34 mouse cellular contexts compared by ENCODE assay signal in the genomic region with DNA sequence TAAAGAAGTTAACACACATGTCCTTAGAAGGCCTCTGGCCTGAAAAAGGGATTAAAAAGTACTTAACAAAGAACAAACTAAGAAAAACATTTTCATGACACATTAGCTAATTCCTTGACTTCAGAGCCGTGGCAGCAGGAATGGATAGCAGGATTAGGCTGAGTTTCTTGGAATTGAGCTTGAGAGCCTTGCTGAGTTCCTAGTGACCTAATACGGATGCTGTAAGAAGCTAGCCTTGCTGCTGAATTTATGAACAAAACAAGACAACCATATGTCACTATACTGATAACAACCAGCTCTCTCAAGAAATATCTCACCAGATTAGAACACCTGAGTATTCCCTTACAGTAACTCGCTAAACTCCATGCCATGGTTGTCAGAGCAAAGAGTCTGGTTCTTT.
"Had no signal": no experiment of that assay in that cellular context is flagged by ENCODE, and none has a peak within 500 bp of the region (broad histone marks: within the 10 kb centered on the region; RNA-seq: fewer than 3 reads in every experiment).

No protein-coding gene starts in this region.

- DNase-seq: heart, postnatal 10 days; heart, postnatal 14 days; heart, postnatal 36 days; heart, postnatal 4 days; kidney, adult 11 months; kidney, adult 18-20 months; kidney, adult 2 months; kidney, adult 8-10 months; kidney, adult 9 months; kidney, postnatal 10 days; kidney, postnatal 14 days; kidney, postnatal 25 days; kidney, postnatal 36 days; kidney, postnatal 4 days; layer of hippocampus, adult 9-11 months; layer of hippocampus, postnatal 36 days had no signal

- H3K4me3 ChIP-seq: heart, embryonic 10.5 days; heart, embryonic 12.5 days; heart, embryonic 13.5 days; heart, embryonic 15.5 days; hindbrain, embryonic 10.5 days; hindbrain, embryonic 12.5 days; hindbrain, embryonic 13.5 days; hindbrain, embryonic 15.5 days; intestine, embryonic 15.5 days; kidney, embryonic 15.5 days; layer of hippocampus, adult 2 months had no signal

- H3K4me1 ChIP-seq: heart, embryonic 10.5 days; heart, embryonic 12.5 days; heart, embryonic 13.5 days; heart, embryonic 15.5 days; hindbrain, embryonic 10.5 days; hindbrain, embryonic 12.5 days; hindbrain, embryonic 13.5 days; hindbrain, embryonic 15.5 days; intestine, embryonic 15.5 days; kidney, embryonic 15.5 days had no signal

- H3K27ac ChIP-seq: heart, embryonic 10.5 days; heart, embryonic 13.5 days; heart, embryonic 15.5 days; hindbrain, embryonic 10.5 days; hindbrain, embryonic 12.5 days; hindbrain, embryonic 13.5 days; hindbrain, embryonic 14.5 days; hindbrain, embryonic 15.5 days; hindbrain, postnatal 0 days; intestine, embryonic 15.5 days; kidney, embryonic 15.5 days; kidney, postnatal 0 days; layer of hippocampus, adult 2 months had no signal

- H3K27me3 ChIP-seq: heart, embryonic 12.5 days; heart, embryonic 13.5 days; heart, embryonic 15.5 days; hindbrain, embryonic 12.5 days; hindbrain, embryonic 13.5 days; hindbrain, embryonic 15.5 days; intestine, embryonic 15.5 days; kidney, embryonic 15.5 days had no signal

- H3K9me3 ChIP-seq: heart, embryonic 10.5 days; heart, embryonic 12.5 days; heart, embryonic 13.5 days; heart, embryonic 15.5 days; hindbrain, embryonic 10.5 days; hindbrain, embryonic 12.5 days; hindbrain, embryonic 13.5 days; hindbrain, embryonic 15.5 days; intestine, embryonic 15.5 days; kidney, embryonic 15.5 days had no signal

- ATAC-seq: hindbrain, postnatal 0 days; inflammation-experienced regulatory T-cells, adult 6 months; intestine, embryonic 15.5 days; intestine, embryonic 16.5 days; intestine, postnatal 0 days had no signal

- H3K9ac ChIP-seq: heart, embryonic 12.5 days; heart, embryonic 13.5 days; heart, embryonic 15.5 days; hindbrain, embryonic 12.5 days; hindbrain, embryonic 13.5 days; hindbrain, embryonic 14.5 days; hindbrain, embryonic 15.5 days; intestine, embryonic 15.5 days; kidney, embryonic 15.5 days had no signal

- H3K4me2 ChIP-seq: heart, embryonic 11.5 days; heart, embryonic 12.5 days; heart, embryonic 13.5 days; heart, embryonic 15.5 days; hindbrain, embryonic 12.5 days; hindbrain, embryonic 13.5 days; hindbrain, embryonic 14.5 days; hindbrain, embryonic 15.5 days; intestine, embryonic 15.5 days; kidney, embryonic 15.5 days had no signal

- H3K36me3 ChIP-seq: heart, embryonic 10.5 days; heart, embryonic 12.5 days; heart, embryonic 13.5 days; heart, embryonic 15.5 days; hindbrain, embryonic 10.5 days; hindbrain, embryonic 12.5 days; hindbrain, embryonic 13.5 days; hindbrain, embryonic 15.5 days; intestine, embryonic 15.5 days; kidney, embryonic 15.5 days had no signal
